ENCODE assay signal across 27 mouse cellular contexts in genomic region chr16:36596671-36597410, GRCm38 (mm10). TPM values are rescaled to one million over a fixed set of nuclear protein-coding genes. Genes with fewer than 3 reads are reported as not detected.
A peak's percentile ranks its signal among the peaks of the same experiment; 100 is the strongest.
DNase-seq lines count a peak whose midpoint lies in the region; ATAC-seq lines count a peak whose summit lies in the region.
"Had no signal": no experiment of that assay in that cellular context is flagged by ENCODE, and none has a peak within 500 bp of the region (broad histone marks: within the 10 kb centered on the region; RNA-seq: fewer than 3 reads in every experiment).

No protein-coding gene starts in this region.

- H3K27me3 ChIP-seq in kidney, embryonic 15.5 days, result no peaks in the 10 kb centered on the region
- H3K27me3 ChIP-seq: embryonic facial prominence, embryonic 13.5 days; forebrain, embryonic 12.5 days; forebrain, embryonic 15.5 days; heart, embryonic 12.5 days; heart, embryonic 15.5 days; hindbrain, embryonic 13.5 days had no signal

- no peak overlapping the region for H3K9ac ChIP-seq in kidney, embryonic 15.5 days
- H3K9ac ChIP-seq: embryonic facial prominence, embryonic 13.5 days; forebrain, embryonic 12.5 days; forebrain, embryonic 15.5 days; heart, embryonic 12.5 days; heart, embryonic 15.5 days; hindbrain, embryonic 13.5 days had no signal

- no peak overlapping the region for H3K4me3 ChIP-seq in kidney, embryonic 15.5 days (replicated peaks)
- H3K4me3 ChIP-seq: embryonic facial prominence, embryonic 10.5 days; embryonic facial prominence, embryonic 13.5 days; erythroblast, embryonic 14.5 days; forebrain, embryonic 12.5 days; forebrain, embryonic 15.5 days; heart, embryonic 12.5 days; heart, embryonic 15.5 days; hindbrain, embryonic 10.5 days; hindbrain, embryonic 13.5 days had no signal

- peak; percentile 63 for DNase-seq in kidney, adult 11 months
- DNase-seq in kidney, postnatal 4 days, result no peak
- peak; percentile 27 to 59 for DNase-seq in kidney, adult 8-10 months
- DNase-seq in kidney, postnatal 36 days, result peak; percentile 41 to 51
- no peak for DNase-seq in layer of hippocampus, postnatal 25 days (ENCODE audit: extremely low spot score in 1 of 2, low spot score in 1 of 2)
- DNase-seq: adrenal gland, postnatal 10 days; adrenal gland, postnatal 36 days; cerebellum, adult 2 months; cerebellum, adult 9-11 months; cerebellum, postnatal 25 days; gastrocnemius, postnatal 25 days; heart, adult 18-20 months; heart, postnatal 10 days; heart, postnatal 36 days had no signal

- H3K4me2 ChIP-seq in kidney, embryonic 15.5 days, result no peak overlapping the region
- H3K4me2 ChIP-seq: embryonic facial prominence, embryonic 13.5 days; forebrain, embryonic 12.5 days; forebrain, embryonic 15.5 days; heart, embryonic 12.5 days; heart, embryonic 15.5 days; hindbrain, embryonic 13.5 days had no signal

- no peak overlapping the region for H3K27ac ChIP-seq in kidney, embryonic 15.5 days
- H3K27ac ChIP-seq: embryonic facial prominence, embryonic 10.5 days; embryonic facial prominence, embryonic 13.5 days; forebrain, embryonic 12.5 days; forebrain, embryonic 15.5 days; heart, embryonic 15.5 days; hindbrain, embryonic 10.5 days; hindbrain, embryonic 13.5 days had no signal

- H3K9me3 ChIP-seq in kidney, embryonic 15.5 days (replicated peaks), result no peaks in the 10 kb centered on the region
- H3K9me3 ChIP-seq: embryonic facial prominence, embryonic 10.5 days; embryonic facial prominence, embryonic 13.5 days; forebrain, embryonic 12.5 days; forebrain, embryonic 15.5 days; heart, embryonic 12.5 days; heart, embryonic 15.5 days; hindbrain, embryonic 10.5 days; hindbrain, embryonic 13.5 days had no signal

- WGBS in kidney, embryonic 15.5 days, result 83% methylated on average over 10 of the region's 10 CpGs

- no peak for ATAC-seq in kidney, embryonic 15.5 days (replicated peaks; ENCODE audit: low FRiP score)
- ATAC-seq: activated CD4-positive, CD25-positive, alpha-beta regulatory T cell, adult 4 months; forebrain, embryonic 15.5 days; hindbrain, embryonic 16.5 days had no signal

- H3K4me1 ChIP-seq in kidney, embryonic 15.5 days, result no peaks in the 10 kb centered on the region
- H3K4me1 ChIP-seq: embryonic facial prominence, embryonic 10.5 days; embryonic facial prominence, embryonic 13.5 days; forebrain, embryonic 12.5 days; forebrain, embryonic 15.5 days; hindbrain, embryonic 10.5 days; hindbrain, embryonic 13.5 days had no signal

- no peaks in the 10 kb centered on the region for H3K36me3 ChIP-seq in kidney, embryonic 15.5 days
- H3K36me3 ChIP-seq: embryonic facial prominence, embryonic 10.5 days; embryonic facial prominence, embryonic 13.5 days; forebrain, embryonic 12.5 days; forebrain, embryonic 15.5 days; heart, embryonic 12.5 days; heart, embryonic 15.5 days; hindbrain, embryonic 10.5 days; hindbrain, embryonic 13.5 days had no signal

RNA-seq across cellular contexts. Expression of gene Casr, which starts 34.9 kb away (rescaled TPM):
- polyA plus RNA-seq in kidney, embryonic 15.5 days (2015; fragmentation: Nextera tagmentation; extraction: Ambion mirVana), result 0.58 and 0.64 TPM in 2 replicates
- 1 to 10 TPM; 3.9 to 4.3 TPM for total RNA-seq in layer of hippocampus, postnatal 25 days (2021)
- total RNA-seq: adrenal gland, postnatal 36 days; common myeloid progenitor, adult 5-6 weeks; heart, adult 18-20 months had no signal
- polyA plus RNA-seq: activated CD4-positive, CD25-positive, alpha-beta regulatory T cell, adult 4 months; erythroblast, embryonic 14.5 days; heart, embryonic 15.5 days; hindbrain, embryonic 13.5 days had no signal

Comparison
In these comparisons a context has a peak if more than half of its experiments do, and no peak if none do; other contexts are left out.
1. DNase-seq: peak in kidney, adult 11 months (single experiment), kidney, adult 8-10 months (2 of 2) and kidney, postnatal 36 days (2 of 2); none in kidney, postnatal 4 days (0 of 2) and layer of hippocampus, postnatal 25 days (0 of 2).